Mouse (Mus musculus): Measurements from ENCODE around the gene Ppan. TPM values are rescaled to one million over a fixed set of nuclear protein-coding genes. Genes with fewer than 3 reads are reported as not detected.

The Ppan gene
- total RNA-seq, 2 experiments from 2014 or later = 32.6 to 38.2 TPM

- peak; percentile 48 for DNase-seq
Observed at GRCm38 (mm10) chr9:20878710-20879065, 9.3 kb upstream of the Ppan start.

DNA sequence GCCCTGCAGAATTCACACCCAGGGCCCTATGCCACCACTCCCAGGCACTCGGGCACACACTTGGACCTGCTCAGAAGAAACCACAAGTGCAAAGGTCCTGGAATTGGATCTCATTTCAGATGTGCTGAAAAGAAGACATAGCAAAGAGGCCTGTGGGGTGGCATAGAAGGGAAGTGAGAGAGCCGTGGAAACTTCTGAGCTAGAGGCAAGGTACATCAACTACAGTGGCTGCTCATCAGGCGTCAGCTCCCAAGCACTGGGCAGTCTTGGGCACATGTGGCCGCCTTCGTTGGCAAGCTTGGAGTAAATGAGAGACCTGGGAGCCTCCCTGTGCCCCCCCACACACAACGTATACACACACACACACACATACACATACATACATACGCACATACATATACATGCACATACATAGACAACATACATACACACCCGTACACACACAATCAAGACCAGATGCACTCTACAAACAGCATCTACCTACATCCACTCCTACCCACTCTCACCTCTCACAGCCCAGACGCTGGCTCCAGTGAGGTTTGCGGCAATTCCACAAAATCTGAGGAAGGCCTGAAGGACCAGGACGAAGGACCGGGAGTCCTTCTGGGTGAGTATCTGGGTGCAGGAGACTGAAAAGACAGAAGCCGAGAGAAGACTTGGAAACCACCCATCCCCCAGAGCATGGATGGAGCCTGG is 8.7 kb upstream of the Ppan start, which contains the start of gene Angptl6:
Gene Angptl6 (minus strand): TSS at position 631 of the 696 bp plus-strand sequence.
- DNase-seq = no peak

- no peak for DNase-seq
Observed at GRCm38 (mm10) chr9:20886563-20886962, 1.4 kb upstream of the Ppan start.

DNA sequence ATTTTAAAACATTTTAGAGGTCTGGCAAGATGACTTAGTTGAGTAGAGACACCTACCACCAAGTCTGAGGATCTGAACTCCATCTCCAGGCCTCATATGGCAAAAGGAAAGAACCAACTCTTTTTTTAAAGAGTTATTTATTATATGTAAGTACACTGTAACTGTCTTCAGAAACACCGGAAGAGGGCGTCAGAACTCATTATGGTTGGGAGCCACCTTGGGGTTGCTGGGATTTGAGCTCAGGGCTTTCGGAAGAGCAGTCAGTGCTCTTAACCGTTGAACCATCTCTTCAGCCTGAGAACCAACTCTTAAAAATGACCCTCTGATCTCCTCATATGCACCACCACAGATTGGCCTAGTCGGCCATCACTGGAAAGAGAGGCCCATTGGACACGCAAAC is 784 bp upstream of the Ppan start:
- no peak for DNase-seq

GRCm38 (mm10) chr9:20888386-20888765 is 401 bp downstream of the Ppan start:
- DNase-seq = no peak

DNA sequence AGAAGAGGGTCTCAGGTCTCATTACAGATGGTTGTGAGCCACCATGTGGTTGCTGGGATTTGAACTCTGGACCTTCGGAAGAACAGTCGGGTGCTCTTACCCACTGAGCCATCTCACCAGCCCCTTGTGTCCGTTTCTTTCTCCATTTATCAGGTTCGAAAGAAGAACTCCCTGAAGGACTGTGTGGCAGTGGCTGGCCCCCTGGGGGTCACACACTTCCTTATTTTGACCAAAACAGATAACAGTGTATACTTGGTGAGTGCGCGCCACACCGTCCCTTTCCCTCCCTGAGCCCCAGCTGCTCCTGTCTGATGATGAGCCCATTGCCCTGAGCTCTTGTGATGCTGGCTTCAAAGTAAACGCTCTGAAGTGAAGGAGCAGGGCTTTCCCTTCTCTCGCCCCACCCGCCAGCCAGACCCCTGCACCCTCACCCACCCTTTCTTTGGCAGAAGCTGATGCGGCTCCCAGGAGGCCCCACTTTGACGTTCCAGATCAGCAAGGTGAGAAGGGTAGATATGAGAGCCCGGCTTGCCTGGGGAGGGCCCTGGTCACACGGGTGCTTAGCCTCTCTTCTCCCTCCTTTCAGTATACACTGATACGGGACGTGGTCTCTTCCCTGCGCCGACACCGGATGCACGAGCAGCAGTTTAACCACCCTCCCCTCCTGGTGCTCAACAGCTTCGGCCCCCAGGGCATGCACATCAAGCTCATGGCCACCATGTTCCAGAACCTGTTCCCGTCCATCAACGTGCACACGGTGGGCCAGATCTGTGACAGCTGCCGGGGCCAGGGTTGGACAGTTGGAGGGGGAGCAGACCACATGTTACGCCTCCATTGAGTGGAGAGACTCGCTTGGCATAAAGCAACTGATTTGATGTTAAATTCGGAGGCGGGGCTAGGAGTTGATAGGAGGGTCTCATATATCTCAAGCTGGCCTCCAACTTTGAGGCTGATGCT is 1.5 kb downstream of the Ppan start:
- no peak for DNase-seq

DNA sequence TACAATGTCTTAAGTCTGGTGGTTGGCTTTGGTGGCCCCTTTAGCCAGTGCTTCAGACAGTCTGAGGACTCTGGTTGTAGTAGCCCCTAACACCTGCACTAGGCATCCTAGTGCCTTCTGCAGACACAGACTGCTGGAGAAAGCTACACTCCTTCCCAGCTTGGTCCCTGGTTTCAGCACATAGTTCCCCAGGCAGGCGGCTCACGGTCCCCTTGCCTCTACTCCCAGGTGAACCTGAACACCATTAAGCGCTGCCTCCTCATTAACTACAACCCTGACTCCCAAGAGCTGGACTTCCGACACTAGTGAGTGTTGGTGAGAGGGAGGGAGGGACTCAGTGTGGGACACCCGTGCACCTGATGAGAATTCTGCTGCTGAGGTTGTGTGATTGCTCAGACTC is 2.4 kb downstream of the Ppan start:
- DNase-seq = no peak

DNA sequence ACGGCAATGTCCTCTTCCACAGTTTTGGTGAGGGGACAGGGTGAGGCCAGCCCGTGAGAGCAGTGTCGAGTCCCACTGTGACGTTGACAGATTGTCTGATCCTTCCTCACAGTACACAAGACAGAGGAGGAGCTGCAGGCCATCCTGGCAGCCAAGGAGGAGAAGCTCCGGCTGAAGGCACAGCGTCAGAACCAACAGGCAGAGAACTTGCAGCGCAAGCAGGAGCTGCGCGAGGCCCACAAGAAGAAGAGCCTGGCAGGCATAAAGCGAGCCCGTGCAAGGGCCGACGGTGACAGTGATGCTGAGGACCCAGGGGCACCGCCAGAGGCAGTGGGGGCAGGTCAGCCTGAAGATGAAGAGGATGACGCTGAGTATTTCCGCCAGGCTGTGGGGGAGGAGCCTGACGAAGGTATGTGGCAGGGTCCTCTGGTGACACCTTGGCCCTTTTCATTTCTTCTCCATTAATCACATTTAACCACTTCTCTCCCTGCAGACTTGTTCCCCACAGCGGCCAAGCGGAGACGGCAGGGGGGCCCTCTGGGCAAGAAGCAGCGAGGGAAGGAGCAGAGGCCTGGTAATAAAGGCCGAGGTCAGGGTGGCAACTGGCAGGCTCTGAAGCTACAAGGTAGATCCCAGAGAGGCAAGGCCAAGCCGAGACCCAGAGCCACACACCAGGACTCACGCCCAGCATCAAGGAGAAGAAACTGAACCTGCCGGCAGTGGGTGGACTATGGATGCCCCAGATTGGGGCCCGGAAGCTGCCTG is 3.5 kb downstream of the Ppan start:
- no peak for DNase-seq

DNA sequence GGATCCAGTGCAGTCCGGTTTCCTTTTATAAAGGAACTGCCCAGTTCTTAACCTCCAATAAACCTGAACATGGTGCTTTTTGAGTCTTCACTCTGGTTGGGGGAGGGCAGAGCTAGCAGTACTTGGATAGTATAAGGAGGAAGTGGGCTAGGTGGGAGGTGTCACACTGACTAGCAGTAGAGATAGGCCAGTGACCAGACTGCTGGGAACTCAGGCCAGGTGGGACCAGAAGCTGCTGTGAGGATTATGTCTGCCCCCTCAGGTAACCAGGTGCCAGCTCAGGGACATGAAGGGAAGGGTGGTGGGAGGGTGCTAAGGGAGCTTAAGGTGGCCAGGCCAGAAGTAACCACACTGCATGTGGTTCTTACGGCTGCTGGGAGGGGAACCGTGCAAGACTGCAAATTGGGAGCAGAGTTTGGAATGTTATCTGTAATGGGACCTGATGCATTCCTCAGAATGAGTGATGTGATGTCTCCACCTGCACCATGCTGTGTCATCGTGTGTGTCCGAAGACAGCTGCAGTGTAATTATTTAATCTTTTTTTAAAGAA is 4.2 kb downstream of the Ppan start:
- no peak for DNase-seq

GRCm38 (mm10) chr9:20893069-20893468 is 5.1 kb downstream of the Ppan start:
- no peak for DNase-seq

- no peak for DNase-seq
Observed at GRCm38 (mm10) chr9:20893590-20894343, 5.8 kb downstream of the Ppan start.

GRCm38 (mm10) chr9:20894629-20895028 is 6.7 kb downstream of the Ppan start:
- no peak for DNase-seq

DNA sequence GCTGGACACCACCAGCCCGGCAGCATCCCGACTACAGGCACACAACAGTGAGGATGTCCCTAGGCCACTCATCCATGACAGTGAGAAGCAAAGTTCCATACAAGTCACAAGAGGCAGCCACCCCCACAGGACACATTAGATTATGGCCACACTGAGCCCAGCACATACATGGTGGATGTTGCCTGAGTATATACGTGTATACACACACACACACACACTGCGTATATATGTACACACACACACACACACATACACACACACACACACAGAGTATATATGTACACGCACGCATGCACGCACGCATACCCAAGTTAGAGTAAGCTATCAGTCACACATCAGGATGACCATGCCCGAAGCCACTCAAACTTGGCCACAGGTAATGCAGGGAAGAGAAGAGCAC is 7.4 kb downstream of the Ppan start:
- no peak for DNase-seq

- DNase-seq = no peak
Observed at GRCm38 (mm10) chr9:20897736-20898510, 9.9 kb downstream of the Ppan start.

DNA sequence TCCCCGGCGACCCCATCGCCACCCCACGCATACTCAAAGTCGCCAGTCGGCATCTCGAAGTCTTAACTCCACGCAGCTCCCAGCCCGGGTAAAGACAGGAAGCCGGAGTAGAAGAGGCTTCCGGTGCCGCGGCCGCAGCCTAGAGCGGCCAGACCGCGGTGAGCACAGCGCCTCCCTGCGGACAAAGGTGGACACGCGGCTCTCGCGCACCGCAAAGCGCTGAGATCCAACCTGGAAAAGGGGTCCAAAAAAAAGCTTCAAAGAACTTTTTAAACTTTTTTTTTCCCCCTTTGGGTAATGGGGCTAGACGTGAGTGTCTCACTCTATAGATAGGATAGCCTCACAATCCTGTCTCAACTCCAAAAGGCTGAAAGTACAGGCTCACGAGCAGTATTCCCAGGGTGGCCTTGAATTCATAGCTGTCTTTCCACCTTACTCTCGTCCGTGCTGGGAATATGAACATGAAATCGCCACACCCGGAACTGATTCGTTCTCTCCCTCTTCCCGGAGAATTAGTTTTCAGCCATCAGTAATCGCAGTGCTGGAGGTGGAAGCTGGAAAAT is 10.6 kb downstream of the Ppan start, which contains the start of gene Eif3g:
Gene Eif3g (minus strand): TSS at position 113 of the 563 bp plus-strand sequence.
- DNase-seq = peak; percentile 94

GRCm38 (mm10) chr9:20901466-20902173 is 13.6 kb downstream of the Ppan start:
- peak; percentile 55 for DNase-seq

DNA sequence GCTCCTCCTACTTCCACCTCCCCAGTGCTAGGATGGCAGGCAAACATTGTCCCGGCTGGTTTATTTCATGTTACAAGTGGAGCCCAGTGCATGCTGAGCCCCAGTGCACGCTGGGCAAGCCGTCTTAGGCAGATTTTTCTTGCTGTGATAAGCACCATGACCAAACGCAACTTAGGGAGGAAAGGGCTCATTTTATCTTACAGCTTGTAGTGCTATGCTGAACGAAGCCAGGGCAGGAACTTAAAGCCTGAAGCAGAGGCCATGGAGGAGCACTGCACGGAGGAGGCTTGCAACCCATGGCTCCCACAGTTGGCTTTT is 14.2 kb downstream of the Ppan start:
- no peak for DNase-seq

DNA sequence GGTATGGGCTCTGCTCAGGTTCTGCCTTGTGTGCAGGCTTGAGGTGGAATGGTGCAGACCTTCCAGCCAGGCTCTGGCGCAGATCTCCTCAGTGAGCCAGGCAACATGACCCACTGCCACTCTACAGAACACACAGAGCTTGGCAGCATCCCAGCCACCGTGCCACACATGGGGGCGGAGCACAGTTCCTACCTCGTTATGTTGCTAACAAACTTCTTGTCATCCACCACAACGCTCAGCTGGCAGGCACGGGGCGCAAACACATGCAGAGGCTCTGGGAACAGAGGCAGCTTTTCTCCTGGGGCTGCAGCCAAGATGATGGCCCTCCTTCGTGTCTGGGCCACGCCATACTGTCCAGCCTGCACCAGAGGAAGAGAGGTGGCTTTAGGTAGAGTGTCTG is 22.0 kb downstream of the Ppan start:
- DNase-seq = no peak

- DNase-seq = peak; percentile 41
Observed at GRCm38 (mm10) chr9:20916160-20916559, 28.2 kb downstream of the Ppan start.

DNA sequence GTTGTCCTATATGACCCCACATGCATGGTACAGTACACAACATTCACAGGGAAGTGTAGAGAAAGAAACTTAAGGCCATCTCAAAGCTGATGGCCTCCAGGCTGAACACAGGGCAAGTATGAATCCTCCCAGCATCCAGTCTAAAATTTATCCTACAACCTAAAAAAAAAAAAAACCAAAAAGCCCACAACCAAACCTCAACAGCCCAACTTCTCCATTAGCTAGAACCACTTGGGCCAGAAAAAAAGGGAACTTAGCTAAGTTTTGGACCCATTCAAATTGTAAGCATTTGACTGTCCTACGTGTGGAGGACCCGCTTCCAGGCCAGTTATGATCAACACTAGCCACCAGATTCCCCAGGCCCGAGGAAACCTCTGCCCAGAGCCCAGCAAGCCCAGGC is 35.3 kb downstream of the Ppan start:
- no peak for DNase-seq

Data from adrenal gland, postnatal 10 days (tissue).